Mouse (Mus musculus) stomach, adult 2 months (tissue): ENCODE results near the gene Prcd. TPM values are rescaled to one million over a fixed set of nuclear protein-coding genes. Genes with fewer than 3 reads are reported as not detected.

Experiments
- polyA plus RNA-seq: library from polyadenylated mRNA; depleted of rRNA; stranded (reverse); fragments of >200 nt; gene quantifications from 2 replicates; pipeline ENCODE4 v1.2.3, GENCODE M21; 2012; rRNA removed

Prcd gene
- 0.45 and 0.75 TPM in 2 replicates for polyA plus RNA-seq

GRCm38 (mm10) chr11:116653234-116653633, at the start of gene Prcd:
Gene Prcd, plus strand, starts transcription at chr11:116653534.

DNA sequence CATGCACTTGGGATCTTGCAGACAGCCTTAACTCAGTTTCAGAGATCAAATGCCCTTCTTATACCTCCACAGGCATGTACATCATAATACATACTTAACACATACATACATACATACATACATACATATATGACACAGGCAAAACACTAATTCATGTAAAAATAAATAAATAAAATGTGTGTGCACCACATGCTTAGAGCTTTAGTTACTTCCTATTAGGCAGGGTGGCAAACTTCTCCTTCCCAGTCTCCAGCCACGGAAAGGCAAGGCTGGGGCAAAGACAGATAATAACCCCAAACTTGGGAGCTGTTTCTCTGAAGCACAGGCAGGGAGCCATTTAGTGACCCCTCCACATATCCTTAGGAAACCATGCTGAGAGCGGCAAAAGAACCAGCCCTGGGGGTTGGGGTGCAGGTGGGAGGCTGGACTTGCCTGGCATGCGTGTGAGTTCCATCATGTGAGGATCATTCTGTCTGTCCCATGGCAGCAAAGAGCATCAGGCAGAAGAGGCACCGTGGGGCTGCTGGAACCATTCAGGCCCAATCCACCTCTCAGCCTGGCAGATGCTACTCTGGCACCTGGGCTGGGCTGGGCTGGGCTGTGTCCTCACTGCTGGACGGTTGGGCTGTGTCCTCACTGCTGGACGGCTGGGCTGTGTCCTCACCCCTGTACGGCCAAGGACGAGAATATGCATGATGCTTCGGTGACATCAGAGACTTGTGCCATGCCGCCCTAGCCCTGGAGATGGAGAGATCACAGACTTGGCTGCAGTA, 26.8 kb upstream of the Prcd start, which contains the start of gene Rhbdf2:
Gene Rhbdf2 (minus strand): TSS at position 721 of the 773 bp plus-strand sequence.

DNA sequence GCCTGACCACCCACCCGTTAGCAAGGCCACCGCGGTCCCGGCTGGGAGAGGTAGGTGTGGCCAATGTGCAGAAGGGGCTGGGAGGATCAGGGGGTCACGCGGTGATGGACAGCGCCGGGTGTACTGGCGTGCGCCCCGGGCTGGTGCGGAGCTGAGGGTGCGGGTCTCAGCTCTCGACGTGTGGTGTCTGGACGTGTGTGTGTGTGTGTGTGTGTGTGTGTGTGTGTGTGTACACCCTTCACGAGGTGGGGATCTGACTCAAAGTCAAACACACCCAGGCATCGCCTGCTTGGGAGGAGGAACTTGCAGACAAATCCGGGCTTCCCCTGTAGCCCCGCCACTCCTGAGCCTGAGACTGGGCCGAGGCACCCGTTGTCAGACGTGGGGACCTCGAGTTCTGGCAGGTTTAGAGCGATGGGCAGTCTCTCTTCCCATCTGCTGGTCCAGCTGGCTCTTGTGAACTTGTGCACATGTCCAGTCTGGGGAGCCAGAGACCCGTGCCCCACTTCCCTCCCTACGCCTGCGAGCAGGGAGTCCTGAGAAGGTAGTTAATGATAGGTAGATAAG, 1.0 kb downstream of the Prcd start, which contains the start of gene Cygb:
Gene Cygb (minus strand): TSS at position 59 of the 567 bp plus-strand sequence.

Other genes with a start within 250 kb of the Prcd start
- gene Rnf157, start 240.5 kb upstream of the Prcd start, polyA plus RNA-seq: 0.94 and 1.5 TPM in 2 replicates
- 179 and 252 TPM in 2 replicates for gene Ubald2, start 219.4 kb upstream of the Prcd start, polyA plus RNA-seq
- gene Qrich2, start 187.3 kb upstream of the Prcd start, polyA plus RNA-seq: 0.15 and 0.16 TPM in 2 replicates
- gene Prpsap1, start 159.3 kb upstream of the Prcd start, polyA plus RNA-seq: 66.8 and 174 TPM in 2 replicates
- 5.5 and 6.2 TPM in 2 replicates for gene Sphk1, start 122.6 kb upstream of the Prcd start, polyA plus RNA-seq
- 7.3 and 8.5 TPM in 2 replicates for gene Ube2o, start 72.1 kb upstream of the Prcd start, polyA plus RNA-seq
- 0.06 and 0.21 TPM in 2 replicates for gene Aanat, start 67.1 kb upstream of the Prcd start, polyA plus RNA-seq
- gene Rhbdf2, start 26.5 kb upstream of the Prcd start, polyA plus RNA-seq: 19.1 and 19.6 TPM in 2 replicates
- gene Cygb, start 779 bp downstream of the Prcd start, polyA plus RNA-seq: 21.5 and 28.4 TPM in 2 replicates
- gene St6galnac1, start 122.0 kb downstream of the Prcd start, polyA plus RNA-seq: not detected in 2 replicates
- 44.7 and 91.7 TPM in 2 replicates for gene Mxra7, start 174.5 kb downstream of the Prcd start, polyA plus RNA-seq
- 7.8 and 13.4 TPM in 2 replicates for gene Mettl23, start 189.7 kb downstream of the Prcd start, polyA plus RNA-seq
- 7.5 and 10.0 TPM in 2 replicates for gene Jmjd6, start 189.9 kb downstream of the Prcd start, polyA plus RNA-seq
- 13.2 and 17.1 TPM in 2 replicates for gene Mfsd11, start 198.9 kb downstream of the Prcd start, polyA plus RNA-seq
- gene Srsf2, start 199.6 kb downstream of the Prcd start, polyA plus RNA-seq: 241 and 393 TPM in 2 replicates